Mouse (Mus musculus) spleen, embryonic (tissue): ENCODE results near the gene Gm5901.

Experiments used
- CTCF ChIA-PET: fragments of 350-600 bp; sonication (Branson Sonifier 250); formaldehyde crosslinking; loops from one replicate; lab custom pipeline; 2022; lab: Charles Lee

The Gm5901 gene

DNA sequence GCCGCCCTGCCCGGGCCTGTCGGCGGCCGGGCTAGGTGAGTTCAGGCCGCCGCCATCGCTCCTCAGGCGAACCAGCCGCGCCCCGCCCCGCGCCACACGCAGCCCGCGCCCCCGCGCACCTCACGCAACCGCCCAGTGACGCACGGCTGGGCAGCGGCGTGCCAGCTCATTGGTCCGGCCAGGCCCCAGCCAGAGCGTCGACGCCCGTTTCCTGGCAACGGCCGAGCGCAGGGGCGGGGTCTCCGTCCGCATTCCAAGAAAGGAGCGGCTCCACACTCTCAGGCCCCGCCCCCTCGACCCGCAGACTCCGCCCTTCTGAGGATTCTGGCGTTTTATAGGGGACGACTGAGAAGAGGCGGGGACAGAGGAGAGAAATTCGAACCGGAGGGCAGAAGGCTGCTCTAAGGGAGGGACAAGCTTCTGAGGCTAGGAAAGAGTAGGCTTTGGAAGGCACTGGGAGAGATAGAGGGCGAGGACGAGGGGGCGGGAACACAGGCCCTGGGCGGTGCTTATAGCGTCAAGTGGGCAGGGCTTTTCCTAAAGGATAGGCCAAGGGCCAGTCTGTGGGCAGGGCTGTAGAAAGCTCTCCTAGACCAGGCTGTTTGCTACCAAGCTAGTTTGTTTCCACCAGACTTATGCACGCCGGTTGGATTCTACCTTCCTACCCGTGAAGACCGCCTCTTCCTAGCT is 25.2 kb downstream of the Gm5901 start, which contains the start of gene Fam160a2:
Fam160a2 (minus strand) TSS at position 120 of the 690 bp plus-strand sequence.
- CTCF ChIA-PET: interaction anchor here (0.7 kb wide), 1 partner anchor 66 kb away, joined by 11 read pairs; no protein-coding TSS in a partner anchor

DNA sequence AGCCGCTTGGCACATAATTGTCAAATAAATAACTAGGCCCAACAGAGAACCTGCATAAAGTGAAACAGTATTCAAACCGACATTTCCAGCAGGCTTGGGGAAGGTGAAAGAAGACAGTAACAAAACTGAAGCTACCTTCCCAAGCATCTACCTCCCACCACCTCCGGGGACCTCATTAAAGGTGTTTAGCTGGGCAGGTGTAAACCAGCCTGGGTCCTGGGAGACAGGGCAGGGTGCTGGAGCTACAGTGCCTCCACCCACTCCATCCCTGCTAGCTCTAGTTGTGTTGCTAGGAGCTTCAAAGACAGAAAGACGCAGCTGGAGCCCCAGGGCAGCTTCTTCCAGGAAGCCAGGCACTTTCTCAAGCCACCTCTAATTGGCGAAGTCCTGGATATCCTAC is 29.4 kb downstream of the Gm5901 start, which contains the start of gene Cnga4:
Cnga4 (plus strand) TSS at position 301 of the 400 bp plus-strand sequence.
- CTCF ChIA-PET: no interaction called here

DNA sequence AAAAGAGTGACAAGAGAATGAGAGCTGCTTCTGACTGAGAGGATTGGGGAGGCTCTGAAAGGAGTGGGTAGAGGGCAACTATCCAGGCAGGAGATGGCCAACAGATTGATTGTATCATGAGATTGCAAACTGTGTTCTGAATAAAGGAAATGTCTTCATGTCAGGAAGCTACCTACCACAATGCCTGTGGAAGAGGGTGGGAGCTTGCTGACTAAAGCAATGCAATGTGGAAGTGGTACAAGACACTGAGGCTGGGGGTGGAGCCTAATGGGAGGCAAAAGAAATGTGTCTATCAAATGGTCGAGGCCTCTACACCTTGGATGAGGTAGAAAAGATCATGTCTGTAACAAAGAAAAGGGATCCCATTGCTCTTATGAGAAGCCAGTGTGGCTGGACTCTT is 31.5 kb downstream of the Gm5901 start:
- CTCF ChIA-PET: no interaction called here

DNA sequence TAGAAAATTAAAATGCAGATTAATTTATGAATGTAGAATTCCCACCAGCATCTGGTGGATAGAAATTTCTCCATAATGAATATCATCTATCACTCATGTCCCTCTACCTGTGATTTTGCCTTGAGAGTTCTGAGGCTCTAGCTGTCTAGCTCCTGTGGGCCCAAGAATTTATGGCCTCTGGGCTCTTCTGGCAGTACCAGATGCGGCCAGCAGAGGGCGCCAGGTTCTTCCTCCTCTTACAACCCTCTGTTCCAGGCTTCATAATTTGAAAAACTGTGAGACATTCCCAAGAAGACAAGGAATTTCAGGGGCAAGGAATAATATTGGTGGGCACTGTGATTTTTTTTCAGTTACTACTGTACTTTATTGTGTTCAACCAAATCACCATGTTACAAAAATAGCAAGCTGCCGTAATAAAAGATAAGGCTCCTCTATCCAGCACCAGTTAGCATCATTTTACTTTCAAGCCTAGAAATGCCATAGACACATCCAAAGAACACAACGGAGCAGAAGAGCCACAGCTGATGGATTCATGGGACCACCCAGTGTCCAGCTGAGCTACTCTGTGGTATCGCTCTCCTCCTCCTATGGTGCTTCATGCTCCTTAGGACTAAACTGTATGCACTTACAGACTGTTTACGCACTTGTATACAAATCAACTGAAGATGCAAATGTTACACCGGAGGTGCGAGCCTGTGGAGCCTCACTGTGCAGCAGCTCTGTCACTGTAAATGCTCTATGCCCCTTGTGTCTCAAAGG is 37.2 kb downstream of the Gm5901 start:
- CTCF ChIA-PET: interaction anchor here (0.7 kb wide), 1 partner anchor 9 kb away, joined by 4 read pairs; no protein-coding TSS in a partner anchor

DNA sequence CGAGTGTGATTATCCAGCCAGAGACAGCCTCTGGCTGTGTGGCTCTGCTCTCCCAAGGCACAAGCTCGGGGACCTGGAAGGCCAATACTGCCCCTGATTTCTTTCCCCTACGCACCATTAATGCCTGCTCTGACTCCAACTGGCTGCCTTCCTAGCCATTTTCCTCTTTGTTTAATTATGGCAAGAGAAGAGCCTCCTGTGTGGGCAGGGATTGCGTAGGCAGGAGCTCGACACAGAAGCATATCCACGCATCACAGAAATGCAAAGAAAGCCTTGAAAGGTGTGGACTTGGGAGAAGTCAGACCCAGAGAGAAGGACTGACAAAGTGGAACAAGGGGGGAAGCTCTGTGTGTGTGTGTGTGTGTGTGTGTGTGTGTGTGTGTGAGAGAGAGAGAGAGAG is 39.5 kb downstream of the Gm5901 start:
- CTCF ChIA-PET: no interaction called here

DNA sequence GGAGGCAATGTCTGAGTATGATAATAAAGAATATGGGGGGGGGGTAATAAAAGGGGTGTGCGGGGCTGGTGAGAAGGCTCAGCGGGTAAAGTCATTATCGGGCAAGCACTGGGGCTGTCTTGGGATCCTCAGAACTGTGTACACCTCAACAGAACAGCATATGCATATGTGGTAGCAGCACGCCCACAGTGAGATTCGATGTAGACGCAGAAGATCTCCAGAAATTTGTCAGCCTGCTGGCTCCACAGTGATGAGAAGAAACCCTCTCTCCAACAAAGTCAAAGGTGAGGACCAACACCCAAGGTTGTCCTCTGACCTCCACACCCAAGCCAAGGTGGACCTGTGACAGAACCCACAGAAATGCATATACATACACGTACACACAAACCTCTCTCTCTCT is 41.7 kb downstream of the Gm5901 start:
- CTCF ChIA-PET: no interaction called here

DNA sequence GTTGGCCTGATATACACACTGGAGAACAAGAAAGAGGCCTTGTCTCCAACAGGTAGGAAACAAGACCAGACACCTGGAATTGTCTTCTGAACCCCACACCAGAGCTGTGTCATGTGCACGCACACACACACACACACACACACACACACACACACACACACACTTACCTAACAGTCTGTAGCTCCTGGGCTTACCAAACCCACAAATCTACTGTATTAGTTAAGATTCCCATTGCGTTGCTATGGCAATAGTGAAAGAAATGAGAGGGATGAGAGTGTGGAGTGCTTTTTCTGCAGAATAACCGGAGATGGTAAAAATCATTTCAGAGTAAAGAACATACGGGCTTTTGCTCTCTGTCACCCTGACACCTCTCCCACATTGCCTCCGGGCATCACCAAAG is 43.3 kb downstream of the Gm5901 start:
- CTCF ChIA-PET: no interaction called here

DNA sequence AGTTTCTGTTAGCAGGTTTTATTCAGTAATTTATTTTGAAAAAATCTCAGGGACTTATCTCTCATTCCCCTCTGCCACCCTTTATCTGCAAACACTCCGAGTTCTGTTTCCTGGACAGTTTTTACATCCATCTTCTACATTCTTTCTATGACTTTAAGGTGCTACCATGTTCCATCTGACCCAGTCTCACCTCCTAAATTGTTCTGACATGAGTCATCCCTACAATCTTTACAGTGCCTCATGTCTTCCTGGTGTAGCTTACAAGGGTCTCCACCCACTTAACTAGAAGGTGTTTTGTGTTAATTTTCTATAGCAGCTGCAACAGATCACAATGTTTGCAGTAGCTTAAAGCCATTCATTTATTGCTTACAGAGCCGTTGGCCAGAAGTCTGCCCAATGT is 46.1 kb downstream of the Gm5901 start:
- CTCF ChIA-PET: interaction anchor here (1.1 kb wide), 1 partner anchor 9 kb away, joined by 4 read pairs; no protein-coding TSS in a partner anchor

DNA sequence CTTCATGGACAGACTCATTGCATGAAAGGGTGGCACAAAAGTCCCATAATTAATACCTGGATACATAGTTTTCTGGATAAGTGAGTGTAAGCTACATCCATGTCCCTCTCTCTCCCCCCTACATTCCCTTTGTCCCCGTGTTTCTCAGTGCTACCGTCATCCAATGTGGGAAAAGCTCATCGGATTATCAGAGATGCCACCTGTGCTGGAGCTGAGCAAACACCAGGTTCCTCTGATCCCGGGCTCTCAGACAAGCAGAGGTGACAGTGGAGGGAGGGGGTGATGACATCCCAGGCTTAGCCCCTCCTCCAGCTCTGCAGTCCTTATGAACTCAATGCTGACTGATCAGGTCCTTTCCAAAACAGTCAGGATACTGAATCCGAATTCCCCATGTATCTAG is 49.5 kb downstream of the Gm5901 start:
- CTCF ChIA-PET: interaction anchor here (0.6 kb wide), 1 partner anchor 8 kb away, joined by 3 read pairs; no protein-coding TSS in a partner anchor

DNA sequence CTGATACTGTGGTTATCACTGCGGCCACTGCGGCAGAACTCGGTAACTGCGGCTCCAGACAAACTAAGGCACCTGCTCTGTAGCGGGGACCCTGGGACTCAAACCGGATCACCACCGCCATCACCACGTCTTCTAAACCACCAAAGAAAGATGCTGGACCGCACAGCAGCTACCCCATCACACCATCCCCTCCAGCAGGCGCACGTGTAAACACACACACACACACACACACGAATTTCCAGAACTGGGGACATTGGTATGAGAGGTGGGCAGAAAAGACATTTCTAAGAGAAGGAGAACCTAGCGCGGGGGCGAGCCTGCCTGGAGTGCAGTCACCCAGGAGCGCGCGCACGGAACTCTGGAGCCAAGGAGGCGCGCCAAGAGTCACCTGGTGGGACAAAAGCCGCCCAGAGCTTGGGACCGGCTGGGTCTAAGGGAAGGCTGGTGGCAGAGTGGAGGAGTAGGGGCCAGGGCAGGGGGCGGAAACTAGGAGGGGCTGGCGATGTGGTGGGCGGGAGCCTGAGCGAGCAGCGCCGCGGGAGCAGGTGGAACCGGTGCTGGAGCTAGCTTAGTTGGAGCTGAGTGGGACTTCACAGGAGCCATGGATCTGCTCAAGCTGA is 50.7 kb downstream of the Gm5901 start, which contains the start of gene Cckbr:
Cckbr (plus strand) TSS at position 308 of the 620 bp plus-strand sequence.
- CTCF ChIA-PET: no interaction called here

DNA sequence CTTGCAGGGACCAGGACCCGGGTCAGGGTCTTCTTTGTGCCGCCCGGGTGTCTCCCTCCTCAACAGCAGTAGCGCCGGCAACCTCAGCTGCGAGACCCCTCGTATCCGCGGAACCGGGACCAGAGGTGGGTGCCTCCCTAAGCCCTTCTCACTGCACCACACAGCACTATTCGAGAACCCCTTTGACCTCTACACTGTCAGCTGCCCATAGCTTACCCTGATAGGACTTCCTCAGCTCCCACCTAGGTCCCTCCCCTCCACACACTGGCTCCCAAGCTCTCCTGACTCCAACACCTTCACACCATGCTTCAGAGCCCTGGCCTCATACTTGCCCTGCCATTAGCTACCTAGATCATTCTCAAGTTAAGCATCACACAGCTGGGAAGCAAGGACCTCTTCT is 51.2 kb downstream of the Gm5901 start:
- CTCF ChIA-PET: interaction anchor here (0.6 kb wide), 1 partner anchor 325 kb away, joined by 3 read pairs; no protein-coding TSS in a partner anchor
